Mouse (Mus musculus): ENCODE data around the gene Ramac. TPM values are rescaled to one million over a fixed set of nuclear protein-coding genes. Genes with fewer than 3 reads are reported as not detected.

Gene Ramac
- 157 and 166 TPM in 2 replicates for polyA plus RNA-seq (2015; fragmentation: Nextera tagmentation; extraction: Ambion mirVana)

DNA sequence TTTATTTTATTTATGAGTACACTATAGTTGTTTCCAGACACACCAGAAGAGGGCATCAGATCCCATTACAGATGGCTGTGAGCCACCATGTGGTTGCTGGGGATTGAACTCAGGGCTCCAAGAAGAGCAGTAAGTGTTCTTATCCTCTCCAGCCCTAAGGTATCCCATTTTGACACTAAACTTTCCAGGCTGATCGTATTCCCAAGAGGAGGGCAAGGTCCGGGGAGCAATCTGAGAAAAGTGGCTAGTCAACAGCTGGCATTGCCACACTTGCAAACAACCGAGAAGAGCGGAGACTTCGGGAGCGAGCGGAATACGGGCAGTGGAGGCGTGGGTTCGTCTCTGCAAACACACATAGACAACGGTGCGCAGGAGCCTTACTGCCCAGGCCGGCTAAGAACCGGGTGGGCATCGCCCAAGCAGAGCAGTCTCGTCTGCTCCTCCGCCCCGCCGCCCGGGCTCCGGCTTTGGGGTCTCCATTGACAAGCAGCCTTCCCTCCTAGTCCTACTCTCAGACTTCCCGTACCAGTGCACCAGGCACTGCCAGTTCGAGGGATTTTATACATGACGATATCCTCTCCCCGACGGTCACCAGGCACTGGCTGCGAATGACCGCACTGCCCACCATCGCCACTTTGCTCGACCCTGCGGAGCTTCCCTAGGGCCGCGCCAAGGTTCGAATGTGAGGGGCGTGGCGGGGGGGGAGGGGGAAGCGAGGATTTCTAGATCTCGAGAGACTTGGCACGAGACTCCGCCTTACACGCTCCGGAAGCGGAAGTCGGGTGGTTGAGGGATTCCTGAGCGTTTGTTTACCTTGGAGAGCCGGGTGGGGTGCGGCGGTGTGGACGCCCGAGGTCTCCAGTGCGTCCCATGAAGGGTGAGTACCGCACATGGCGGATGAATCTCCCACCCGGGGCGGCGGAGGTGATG, at the start of gene Ramac:
Ramac (plus strand) TSS at position 746 of the 930 bp plus-strand sequence.
- Histone ChIP-seq H3K9me3 (no peaks in the 10 kb centered on the region), H3K27ac (replicated peaks) (peak within 1 kb of the TSS; percentile 86), H3K9ac (replicated peaks) (peak within 1 kb of the TSS; percentile 80), H3K27me3 (no peaks in the 10 kb centered on the region), H3K4me1 (peaks cover 25% of the 10 kb centered on the region), H3K36me3 (no peaks in the 10 kb centered on the region), H3K4me3 (peak within 1 kb of the TSS; percentile 74), H3K4me2 (replicated peaks) (peak within 1 kb of the TSS; percentile 64)
- ATAC-seq (replicated peaks) = peak; percentile 96
- under 1% methylated on average over 56 of the region's 56 CpGs for WGBS

DNA sequence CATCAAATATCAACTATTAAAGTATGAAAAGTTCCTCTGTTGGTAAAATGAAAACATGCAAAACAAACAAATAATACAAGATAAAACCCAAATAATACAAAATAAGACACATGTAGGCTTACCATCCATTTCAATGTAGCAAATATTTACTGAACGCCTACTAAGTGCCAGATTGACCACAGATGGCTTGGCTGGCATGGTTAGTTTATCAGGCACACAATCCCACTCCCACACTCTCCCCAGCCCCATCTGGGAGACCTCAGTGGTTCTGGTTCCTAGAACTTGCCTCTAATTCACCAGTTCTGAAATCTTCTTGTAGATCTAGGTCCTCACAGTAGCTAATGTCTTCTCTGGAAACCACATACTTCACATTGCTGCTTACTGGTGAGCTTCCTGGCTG, 44.1 kb upstream of the Ramac start:
- no peak overlapping the region for H3K4me2 ChIP-seq (replicated peaks)
- no peaks in the 10 kb centered on the region; the same call in 1 of the 2 replicates for H3K4me1 ChIP-seq
- H3K4me3 ChIP-seq = no peak overlapping the region
- no peak for ATAC-seq (replicated peaks)
- 71% methylated on average over 1 of the region's 1 CpGs for WGBS
- no peak overlapping the region for H3K9ac ChIP-seq (replicated peaks)
- H3K27me3 ChIP-seq = no peaks in the 10 kb centered on the region
- H3K36me3 ChIP-seq = no peaks in the 10 kb centered on the region
- H3K27ac ChIP-seq (replicated peaks) = no peak overlapping the region
- H3K9me3 ChIP-seq = no peaks in the 10 kb centered on the region

DNA sequence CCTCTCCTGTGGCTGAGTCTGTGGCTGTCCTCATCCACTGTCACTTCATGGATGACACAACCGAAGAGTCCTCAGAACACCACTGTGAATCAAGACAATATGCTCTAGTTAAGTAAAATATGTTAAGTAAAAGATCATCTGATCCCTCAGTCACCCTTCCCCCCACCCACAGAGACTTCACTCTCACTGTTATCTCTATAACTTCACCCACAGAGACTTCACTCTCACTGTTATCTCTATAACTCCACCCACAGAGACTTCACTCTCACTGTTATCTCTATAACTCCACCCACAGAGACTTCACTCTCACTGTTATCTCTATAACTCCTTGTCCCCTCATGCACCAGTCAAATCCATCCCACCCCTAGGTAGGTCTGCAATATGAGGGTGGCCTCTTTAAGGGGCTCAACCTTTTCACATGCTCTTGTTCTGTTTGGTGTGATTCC, 43.5 kb upstream of the Ramac start:
- no peak for ATAC-seq (replicated peaks)
- 77% methylated on average over 1 of the region's 1 CpGs for WGBS
- H3K36me3 ChIP-seq = no peaks in the 10 kb centered on the region

DNA sequence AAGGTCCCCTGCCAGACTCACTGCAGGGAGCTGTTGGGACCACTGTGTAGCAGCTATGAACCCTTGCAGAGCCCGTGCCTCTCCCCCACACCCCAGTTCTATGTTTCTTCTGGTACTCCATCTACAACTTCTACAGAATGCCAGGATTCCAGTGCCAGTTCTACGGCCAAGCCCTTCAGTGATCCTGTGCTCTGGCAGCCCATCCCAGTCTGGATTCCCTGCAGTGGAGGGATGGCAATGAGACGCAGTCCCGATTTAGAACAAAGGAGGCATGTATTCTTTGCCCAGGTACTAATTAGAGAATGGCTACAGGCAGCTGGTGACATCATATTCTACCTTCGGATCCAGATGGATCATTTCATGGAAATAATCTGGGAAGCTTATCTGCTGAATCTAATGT, 41.5 kb upstream of the Ramac start:
- Histone ChIP-seq H3K36me3 (no peaks in the 10 kb centered on the region), H3K27me3 (no peaks in the 10 kb centered on the region), H3K4me2 (replicated peaks) (no peak overlapping the region), H3K9me3 (no peaks in the 10 kb centered on the region), H3K9ac (replicated peaks) (no peak overlapping the region), H3K4me1 (no peaks in the 10 kb centered on the region; the same call in 1 of the 2 replicates), H3K27ac (replicated peaks) (no peak overlapping the region), H3K4me3 (no peak overlapping the region)
- ATAC-seq (replicated peaks) = no peak
- 43% methylated on average over 5 of the region's 5 CpGs for whole genome bisulfite sequencing

More for the DNA sequence above, 43.5 kb upstream of the Ramac start:
- Histone ChIP-seq H3K9ac (replicated peaks) (no peak overlapping the region), H3K9me3 (no peaks in the 10 kb centered on the region), H3K4me3 (no peak overlapping the region), H3K4me1 (no peaks in the 10 kb centered on the region; the same call in 1 of the 2 replicates), H3K27ac (replicated peaks) (no peak overlapping the region), H3K4me2 (replicated peaks) (no peak overlapping the region), H3K27me3 (no peaks in the 10 kb centered on the region)

DNA sequence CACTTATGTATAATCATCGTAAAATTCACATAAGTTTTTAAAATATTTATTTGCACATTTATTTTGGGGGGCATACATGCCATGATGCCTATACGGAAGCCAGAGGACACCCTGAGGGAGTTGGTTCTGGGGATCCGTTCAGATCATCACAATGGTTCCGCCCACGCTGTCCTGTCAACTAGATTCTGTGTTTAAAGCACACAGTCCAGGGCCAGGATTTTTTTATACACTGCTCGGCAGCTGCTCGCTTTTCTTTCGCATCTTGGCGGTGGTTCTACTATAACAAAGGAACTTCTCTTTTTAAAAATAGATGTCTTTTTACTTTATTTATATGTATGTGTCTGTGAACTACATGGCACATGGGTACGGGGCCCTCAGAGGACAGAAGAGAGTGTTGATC, 38.9 kb upstream of the Ramac start:
- no peak overlapping the region for H3K27ac ChIP-seq (replicated peaks)
- H3K9me3 ChIP-seq = no peaks in the 10 kb centered on the region
- H3K4me3 ChIP-seq = no peak overlapping the region
- no peaks in the 10 kb centered on the region; the same call in 1 of the 2 replicates for H3K4me1 ChIP-seq
- H3K36me3 ChIP-seq = no peaks in the 10 kb centered on the region
- H3K9ac ChIP-seq (replicated peaks) = no peak overlapping the region
- 92% methylated on average over 10 of the region's 10 CpGs for WGBS
- H3K27me3 ChIP-seq = no peaks in the 10 kb centered on the region
- ATAC-seq (replicated peaks) = no peak
- no peak overlapping the region for H3K4me2 ChIP-seq (replicated peaks)

DNA sequence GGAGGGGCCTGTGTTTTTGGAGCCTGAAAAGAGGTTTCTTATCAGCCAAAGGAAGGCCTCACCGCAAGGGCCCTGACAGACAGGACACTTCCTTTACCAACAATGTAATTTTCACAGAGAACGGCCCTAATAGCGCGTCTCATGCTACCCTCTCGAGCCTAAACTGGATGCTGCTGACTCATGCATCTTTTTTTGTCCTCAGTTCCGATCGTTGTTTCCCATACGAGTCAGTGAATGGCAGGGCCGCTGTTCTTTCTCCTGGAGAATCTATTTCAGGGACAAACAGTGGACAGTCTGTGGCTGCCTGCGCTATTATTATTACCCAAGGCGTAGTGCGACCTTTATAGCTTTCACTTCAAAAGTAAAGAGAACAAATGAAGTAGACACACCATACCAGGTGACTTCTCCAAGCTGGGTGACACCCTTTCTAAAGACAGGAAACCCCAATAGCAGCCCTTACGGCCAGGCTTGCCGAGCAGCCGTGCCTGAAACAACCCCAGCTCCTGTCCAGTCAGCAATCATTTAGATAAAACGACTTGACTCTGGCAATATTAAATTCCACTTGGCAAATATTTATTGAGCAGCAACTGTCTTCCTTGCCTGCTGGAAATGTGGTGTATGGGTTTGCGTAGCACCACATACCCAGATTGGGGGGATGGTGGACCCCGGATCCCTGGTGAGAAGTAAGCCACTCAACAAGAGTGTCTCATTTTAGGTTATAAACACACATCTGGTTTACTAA, 36.6 kb upstream of the Ramac start:
- no peaks in the 10 kb centered on the region for H3K36me3 ChIP-seq
- no peak overlapping the region for H3K9ac ChIP-seq (replicated peaks)
- no peak overlapping the region for H3K4me2 ChIP-seq (replicated peaks)
- WGBS = 82% methylated on average over 18 of the region's 18 CpGs
- H3K27ac ChIP-seq (replicated peaks) = no peak overlapping the region
- no peaks in the 10 kb centered on the region; the same call in 1 of the 2 replicates for H3K4me1 ChIP-seq
- no peak overlapping the region for H3K4me3 ChIP-seq
- ATAC-seq (replicated peaks) = no peak
- H3K27me3 ChIP-seq = no peaks in the 10 kb centered on the region
- H3K9me3 ChIP-seq = no peaks in the 10 kb centered on the region

DNA sequence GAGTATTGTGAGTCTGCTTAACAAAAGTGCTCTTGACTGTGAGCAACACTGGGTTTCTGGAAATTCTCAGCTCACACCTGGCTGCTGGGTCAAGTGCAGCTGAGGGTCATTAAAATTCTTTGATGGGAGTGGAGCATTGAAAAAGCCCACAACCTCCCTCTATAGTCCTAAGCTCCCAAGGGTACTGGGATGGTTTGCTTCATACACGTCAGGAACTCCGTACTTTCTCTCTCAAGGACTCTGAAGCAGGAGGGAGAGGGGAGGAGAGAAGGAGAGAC, 36.1 kb upstream of the Ramac start:
- no peak overlapping the region for H3K27ac ChIP-seq (replicated peaks)
- ATAC-seq (replicated peaks) = no peak
- H3K4me1 ChIP-seq = no peaks in the 10 kb centered on the region
- H3K36me3 ChIP-seq = no peaks in the 10 kb centered on the region
- no peaks in the 10 kb centered on the region for H3K27me3 ChIP-seq
- no peak overlapping the region for H3K9ac ChIP-seq (replicated peaks)
- H3K4me3 ChIP-seq = no peak overlapping the region
- WGBS = 62% methylated on average over 2 of the region's 2 CpGs
- H3K4me2 ChIP-seq (replicated peaks) = no peak overlapping the region
- H3K9me3 ChIP-seq = no peaks in the 10 kb centered on the region

DNA sequence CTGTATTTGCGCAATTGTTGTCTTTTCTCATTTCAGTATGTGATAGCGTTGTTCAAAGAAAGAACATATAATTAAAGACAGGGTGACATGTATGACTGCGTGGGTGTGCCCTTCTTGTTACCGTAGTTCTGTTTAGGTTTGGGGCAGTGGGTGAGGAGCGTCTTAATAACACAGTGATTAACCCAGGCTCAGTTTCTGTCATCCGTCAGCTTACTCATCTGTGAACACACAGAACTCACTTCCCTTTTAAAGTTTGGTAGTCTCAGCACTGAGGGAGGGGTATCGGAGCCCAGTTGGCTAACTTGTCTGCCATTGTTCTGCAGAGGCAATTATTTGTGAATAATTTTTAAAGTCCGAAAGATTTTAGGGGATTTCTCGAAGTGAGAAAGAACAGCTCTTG, 35.0 kb upstream of the Ramac start:
- ATAC-seq (replicated peaks) = no peak
- WGBS = 81% methylated on average over 9 of the region's 9 CpGs
- H3K9me3 ChIP-seq = no peaks in the 10 kb centered on the region

DNA sequence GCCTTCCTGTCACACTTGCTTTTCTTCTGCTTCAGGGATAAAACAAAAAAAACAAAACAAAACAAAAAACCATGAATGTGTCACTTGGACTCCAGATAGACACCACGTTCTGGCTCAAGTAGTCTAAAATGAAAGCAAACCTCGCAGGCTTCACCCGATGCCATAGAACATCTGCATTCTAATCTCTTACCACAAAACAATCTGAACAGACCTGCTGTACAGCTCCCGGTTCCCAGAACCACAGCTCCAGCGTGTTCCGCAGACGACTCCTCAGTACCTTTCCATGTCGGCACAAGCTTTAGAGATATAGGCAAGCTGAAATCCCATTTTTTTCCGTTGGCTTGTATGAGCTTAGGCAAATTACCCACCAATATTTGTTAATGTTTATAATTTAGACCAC, 32.9 kb upstream of the Ramac start:
- ATAC-seq (replicated peaks) = no peak
- Histone ChIP-seq H3K27ac (replicated peaks) (no peak overlapping the region), H3K9ac (replicated peaks) (no peak overlapping the region), H3K4me1 (no peaks in the 10 kb centered on the region), H3K4me3 (no peak overlapping the region), H3K4me2 (replicated peaks) (no peak overlapping the region), H3K36me3 (no peaks in the 10 kb centered on the region), H3K27me3 (no peaks in the 10 kb centered on the region), H3K9me3 (no peaks in the 10 kb centered on the region)
- 88% methylated on average over 9 of the region's 9 CpGs for WGBS

More for the DNA sequence above, 35.0 kb upstream of the Ramac start:
- Histone ChIP-seq H3K4me1 (no peaks in the 10 kb centered on the region), H3K27ac (replicated peaks) (no peak overlapping the region), H3K4me3 (no peak overlapping the region), H3K4me2 (replicated peaks) (no peak overlapping the region), H3K27me3 (no peaks in the 10 kb centered on the region), H3K9ac (replicated peaks) (no peak overlapping the region), H3K36me3 (no peaks in the 10 kb centered on the region)

DNA sequence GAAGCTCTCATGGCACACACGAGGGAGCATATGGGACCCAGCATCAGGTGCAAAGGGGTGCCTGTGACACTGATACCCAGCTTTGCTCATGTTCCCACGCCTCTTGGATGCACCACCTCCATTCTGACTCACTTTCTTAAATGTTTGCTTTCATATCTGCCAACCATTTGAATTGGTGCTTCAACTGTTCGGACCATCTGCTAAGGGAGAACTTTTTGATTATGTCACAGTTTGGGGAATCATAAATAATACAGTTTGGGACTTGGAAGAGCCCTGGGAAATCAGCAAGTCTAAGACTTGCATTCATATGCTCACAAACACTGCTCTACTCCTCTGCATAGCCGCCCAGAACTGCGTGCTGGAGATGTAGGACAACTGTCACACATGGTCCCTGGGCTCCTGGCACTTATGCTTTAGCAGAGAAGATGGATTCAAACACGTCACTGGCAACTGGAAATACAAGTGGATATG, 31.5 kb upstream of the Ramac start:
- Histone ChIP-seq H3K36me3 (no peaks in the 10 kb centered on the region), H3K9me3 (no peaks in the 10 kb centered on the region), H3K27me3 (no peaks in the 10 kb centered on the region), H3K9ac (replicated peaks) (no peak overlapping the region), H3K4me2 (replicated peaks) (no peak overlapping the region), H3K27ac (replicated peaks) (no peak overlapping the region), H3K4me3 (no peak overlapping the region), H3K4me1 (no peaks in the 10 kb centered on the region)
- ATAC-seq (replicated peaks) = no peak
- WGBS = 70% methylated on average over 6 of the region's 6 CpGs

DNA sequence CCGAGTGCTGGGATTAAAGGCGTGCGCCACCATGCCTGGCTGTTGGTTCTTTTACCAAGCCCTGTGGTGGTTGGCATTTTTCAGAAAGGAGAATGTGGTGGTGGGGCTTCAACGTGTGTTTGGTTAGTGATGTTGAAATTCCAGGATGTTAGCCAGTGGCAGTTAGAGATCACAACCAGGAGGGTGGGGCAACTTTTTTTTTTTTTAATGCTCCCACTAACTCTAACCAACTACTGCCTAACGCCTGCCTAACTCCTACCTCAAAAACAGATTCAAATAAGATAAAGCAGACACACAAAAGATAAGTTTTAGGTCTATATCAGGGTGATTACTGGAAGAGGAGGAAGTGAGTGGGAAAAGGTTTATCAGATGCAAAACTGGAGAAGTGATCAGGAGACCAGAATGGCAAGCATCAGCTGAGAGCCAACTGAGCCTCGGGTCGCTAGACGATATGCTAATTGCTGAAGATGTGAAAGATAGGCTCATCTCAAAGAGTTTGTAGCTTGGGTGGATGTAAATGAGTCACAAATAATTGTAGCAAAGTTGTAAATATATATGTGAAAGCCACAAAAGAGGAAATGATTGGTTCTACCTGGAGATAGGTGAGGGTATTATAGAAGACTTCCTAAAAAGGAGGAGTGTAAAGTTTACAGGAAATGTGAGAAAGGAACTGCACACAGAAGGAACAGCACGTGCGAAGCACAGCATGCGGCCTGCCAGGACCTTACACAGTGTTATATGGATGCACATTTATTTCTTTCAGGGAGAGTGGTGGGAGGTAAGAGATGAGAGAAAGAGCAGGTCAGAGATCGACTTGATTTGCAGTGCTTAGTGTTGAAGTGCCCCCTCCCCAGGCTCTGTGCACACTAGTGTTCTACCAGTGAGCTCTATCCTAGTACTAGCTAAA, 30.3 kb upstream of the Ramac start:
- Histone ChIP-seq H3K27me3 (no peaks in the 10 kb centered on the region), H3K4me3 (no peak overlapping the region), H3K9me3 (no peaks in the 10 kb centered on the region), H3K9ac (replicated peaks) (no peak overlapping the region), H3K36me3 (no peaks in the 10 kb centered on the region), H3K4me2 (replicated peaks) (no peak overlapping the region), H3K4me1 (no peaks in the 10 kb centered on the region), H3K27ac (replicated peaks) (no peak overlapping the region)
- ATAC-seq (replicated peaks) = no peak
- 90% methylated on average over 12 of the region's 12 CpGs for WGBS

Measured in forebrain, embryonic 15.5 days (tissue).